Mouse (Mus musculus): ENCODE data around the gene Cdh4. TPM values are rescaled to one million over a fixed set of nuclear protein-coding genes. Genes with fewer than 3 reads are reported as not detected.

The Cdh4 gene
- polyA plus RNA-seq, 1 experiment = not detected

DNA sequence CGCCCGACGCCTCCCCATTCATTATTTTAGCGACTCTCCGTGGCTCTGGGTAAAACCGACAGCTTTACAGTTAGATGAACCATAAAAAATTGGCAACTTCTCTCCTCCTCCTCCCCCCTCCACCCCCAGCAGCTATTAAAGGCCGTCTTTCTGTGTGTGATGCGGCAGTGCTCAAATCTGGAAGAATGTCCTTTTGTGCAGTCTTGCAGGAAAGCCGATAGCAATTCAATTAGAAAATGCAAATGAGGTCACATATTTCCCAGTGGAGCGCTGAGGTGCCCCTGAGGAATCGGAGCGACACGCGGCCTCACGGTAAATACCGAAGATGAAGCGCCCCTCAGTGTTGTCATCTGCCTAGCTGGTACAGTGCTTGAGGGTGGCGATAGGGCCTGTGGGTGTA lies 345.0 kb downstream of the Cdh4 start:
- TF ChIP-seq GATA1 (IDR thresholded peaks at IDR 0.05; ENCODE audit: low read length) = no peak

DNA sequence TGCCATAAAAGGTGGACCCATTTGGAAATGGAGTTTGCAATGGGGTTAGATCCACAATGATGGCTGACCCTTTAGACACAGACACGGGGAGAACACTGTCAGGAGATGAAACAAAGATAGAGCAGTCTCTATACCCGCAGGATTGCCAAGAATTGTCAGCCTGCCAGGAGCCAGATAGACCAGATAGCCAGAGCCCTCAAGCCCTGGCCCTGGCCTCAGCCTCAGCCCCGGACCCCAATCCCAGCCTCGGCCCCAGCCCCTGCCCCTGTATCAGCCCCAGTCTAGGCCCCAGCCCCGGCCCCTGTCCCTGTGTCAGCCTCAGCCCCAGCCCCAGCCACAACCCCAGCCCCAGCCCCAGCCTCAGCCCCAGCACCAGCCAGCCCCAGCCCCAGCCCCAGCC lies 345.6 kb downstream of the Cdh4 start:
- TF ChIP-seq GATA1 (IDR thresholded peaks at IDR 0.05; ENCODE audit: low read length) = no peak

DNA sequence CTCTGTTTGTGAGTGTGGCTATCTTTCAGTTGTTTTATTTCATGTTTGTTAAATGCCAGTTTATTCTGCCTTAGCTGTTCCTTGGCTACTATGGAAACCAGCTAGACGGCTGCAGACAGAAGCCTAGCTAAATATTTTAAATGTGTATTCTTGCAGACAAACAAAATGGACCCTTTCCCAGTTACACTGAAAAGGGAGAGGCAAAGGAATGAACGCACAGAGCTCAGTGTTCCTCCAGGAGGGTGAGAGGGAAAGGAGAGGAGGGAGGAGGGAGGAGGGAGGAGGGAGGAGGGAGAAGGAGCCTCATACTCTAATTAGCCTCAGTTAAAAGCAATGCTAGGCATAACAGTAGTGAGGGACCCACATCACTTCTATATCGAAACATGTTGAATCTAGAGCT lies 348.5 kb downstream of the Cdh4 start:
- TF ChIP-seq GATA1 (IDR thresholded peaks at IDR 0.05; ENCODE audit: low read length) = no peak

DNA sequence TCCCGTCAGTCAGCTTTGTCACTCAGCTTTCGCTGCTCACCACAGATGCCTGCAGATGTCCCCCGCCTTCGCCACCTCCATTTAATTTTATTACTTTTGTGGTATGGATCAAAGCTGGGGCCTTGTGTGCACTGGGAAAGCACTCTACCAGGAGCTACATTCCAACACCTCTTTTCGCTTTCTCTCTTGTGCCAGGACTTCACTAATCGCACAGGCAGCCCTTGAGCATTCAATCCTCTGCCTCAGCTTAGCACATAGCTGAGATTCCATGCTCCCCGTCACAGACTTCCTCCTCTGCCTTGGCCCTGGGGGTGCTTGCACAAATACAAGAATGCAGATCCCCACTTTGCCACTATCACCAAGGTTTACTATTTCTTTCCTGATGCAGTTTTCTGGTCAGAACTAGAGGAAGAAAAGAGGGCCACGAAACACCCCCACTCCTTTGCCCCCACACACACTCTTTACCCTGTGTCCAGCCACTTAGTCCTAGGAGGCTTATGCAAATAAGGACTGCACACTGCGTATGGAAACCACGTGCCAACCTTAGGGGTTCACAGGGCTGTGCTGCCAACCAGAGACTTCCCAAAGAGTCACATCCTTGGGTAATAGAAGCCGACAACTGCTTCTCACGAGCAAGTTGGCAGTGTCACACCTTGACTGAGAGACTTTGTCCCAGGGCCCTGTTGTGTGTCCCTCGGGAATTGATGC lies 350.3 kb downstream of the Cdh4 start:
- TF ChIP-seq GATA1 (IDR thresholded peaks at IDR 0.05; ENCODE audit: low read length) = no peak

- no peak for TF ChIP-seq GATA1 (IDR thresholded peaks at IDR 0.05; ENCODE audit: low read length)
Measured at GRCm38 (mm10) chr2:179794354-179794753, 352.1 kb downstream of the Cdh4 start.

DNA sequence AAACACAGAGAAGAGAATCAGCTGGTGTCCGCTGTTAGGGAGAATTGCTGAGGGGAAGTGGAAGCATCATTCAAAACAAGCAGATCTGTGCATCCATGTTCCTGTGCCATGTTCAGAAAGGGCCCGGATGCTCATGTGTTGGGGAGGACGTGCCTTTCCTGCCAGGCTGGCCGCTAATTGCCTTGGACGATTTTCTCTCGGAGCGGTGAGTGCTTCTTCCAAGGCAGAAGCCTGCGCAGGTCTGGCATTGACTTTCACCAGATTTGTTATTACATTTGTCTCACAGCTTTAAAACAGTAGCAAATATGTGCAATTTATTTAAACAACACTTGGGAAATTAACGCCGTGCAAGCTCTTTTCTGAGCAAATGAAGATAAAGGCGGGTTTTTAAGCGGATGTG lies 353.2 kb downstream of the Cdh4 start:
- no peak for TF ChIP-seq GATA1 (IDR thresholded peaks at IDR 0.05; ENCODE audit: low read length)

- no peak for TF ChIP-seq GATA1 (IDR thresholded peaks at IDR 0.05; ENCODE audit: low read length)
Measured at GRCm38 (mm10) chr2:179799906-179800532, 357.8 kb downstream of the Cdh4 start.

DNA sequence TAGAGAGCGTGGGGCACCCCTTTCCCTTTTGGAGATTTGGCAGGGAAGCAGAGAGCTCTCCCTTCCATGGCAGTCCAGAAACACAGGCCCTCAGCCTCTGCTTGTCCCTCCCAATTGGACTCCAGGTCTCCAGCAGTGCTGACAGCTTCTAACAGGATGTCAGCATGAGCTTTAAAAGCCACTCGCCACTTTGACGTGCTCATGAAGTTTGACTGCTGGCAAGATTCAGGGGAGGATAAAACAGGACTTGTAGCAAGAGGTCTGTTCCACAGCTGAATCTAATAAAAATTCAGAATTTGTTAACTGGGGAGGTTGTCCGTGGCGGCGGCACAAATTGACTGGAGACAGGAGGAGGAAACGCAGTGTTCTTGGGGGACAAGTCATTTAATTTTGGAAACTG lies 358.8 kb downstream of the Cdh4 start:
- TF ChIP-seq GATA1 (IDR thresholded peaks at IDR 0.05; ENCODE audit: low read length) = no peak

- no peak for TF ChIP-seq GATA1 (IDR thresholded peaks at IDR 0.05; ENCODE audit: low read length)
Measured at GRCm38 (mm10) chr2:179802411-179802810, 360.2 kb downstream of the Cdh4 start.

DNA sequence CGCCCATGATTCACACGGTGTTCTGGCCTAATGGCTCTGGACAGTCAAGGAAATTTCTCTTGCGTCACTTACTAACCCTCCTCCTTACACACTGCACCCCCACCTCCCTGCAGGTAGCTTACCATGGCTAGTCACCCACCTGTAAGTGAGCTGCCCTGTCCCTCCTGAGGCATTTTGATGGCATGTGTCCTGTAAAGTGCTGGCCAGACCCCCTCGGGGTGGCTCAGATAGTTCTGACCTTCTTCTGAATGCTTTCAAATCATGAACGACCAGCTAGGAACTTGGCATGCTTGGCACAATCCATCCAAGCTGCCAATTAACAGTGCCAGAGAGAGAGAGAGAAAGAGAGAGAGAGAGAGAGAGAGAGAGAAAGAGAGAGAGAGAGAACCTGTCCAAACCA lies 368.9 kb downstream of the Cdh4 start:
- no peak for TF ChIP-seq GATA1 (IDR thresholded peaks at IDR 0.05; ENCODE audit: low read length)

- TF ChIP-seq GATA1 (IDR thresholded peaks at IDR 0.05; ENCODE audit: low read length) = no peak
Measured at GRCm38 (mm10) chr2:179813035-179813827, 371.0 kb downstream of the Cdh4 start.

DNA sequence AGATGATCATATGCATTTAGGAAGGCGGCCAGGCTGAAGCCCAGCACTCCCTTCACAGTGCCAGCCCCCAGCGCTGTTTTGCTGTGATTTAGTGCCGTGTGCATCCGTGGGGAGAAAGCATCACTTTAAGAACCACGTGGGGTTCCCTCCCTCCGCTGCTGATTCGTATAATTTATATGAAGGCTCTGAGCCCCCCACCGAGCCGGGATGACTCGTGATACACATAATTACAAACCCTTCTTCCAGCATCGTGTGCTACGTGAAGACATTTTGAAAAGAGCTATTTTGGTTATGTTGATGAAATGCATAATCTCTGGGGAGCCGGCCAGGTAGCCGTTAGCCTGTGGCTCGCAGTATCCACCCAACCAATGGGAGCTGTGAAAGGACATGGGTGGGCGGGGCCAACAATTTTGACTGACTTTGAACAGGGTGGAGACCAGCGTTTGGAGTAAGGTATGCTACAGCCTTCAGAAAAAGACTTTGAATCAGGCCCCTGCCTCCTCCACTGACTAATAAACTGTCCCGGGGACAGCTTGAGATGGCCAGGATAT lies 382.6 kb downstream of the Cdh4 start:
- TF ChIP-seq GATA1 (IDR thresholded peaks at IDR 0.05; ENCODE audit: low read length) = no peak

DNA sequence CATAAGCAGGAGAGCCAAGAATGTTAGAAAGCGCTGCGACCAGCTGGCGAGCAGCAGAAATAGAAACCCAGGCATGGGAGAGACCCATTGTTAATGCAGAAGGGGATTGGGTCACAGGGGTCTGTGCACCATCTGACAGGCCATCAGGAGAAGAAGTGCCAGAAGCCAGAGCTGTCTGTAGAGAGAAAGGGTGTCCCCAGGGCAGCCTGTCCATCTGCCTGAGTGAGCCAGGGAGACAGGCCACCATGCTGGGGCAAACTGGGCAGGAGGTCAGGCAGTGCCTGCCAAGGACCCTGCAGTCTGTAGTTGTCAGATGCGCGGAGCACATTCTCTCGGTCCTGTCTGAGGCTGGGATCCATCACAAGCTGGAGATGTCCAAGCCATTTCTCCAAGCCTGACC lies 386.7 kb downstream of the Cdh4 start:
- TF ChIP-seq GATA1 (IDR thresholded peaks at IDR 0.05; ENCODE audit: low read length) = no peak

DNA sequence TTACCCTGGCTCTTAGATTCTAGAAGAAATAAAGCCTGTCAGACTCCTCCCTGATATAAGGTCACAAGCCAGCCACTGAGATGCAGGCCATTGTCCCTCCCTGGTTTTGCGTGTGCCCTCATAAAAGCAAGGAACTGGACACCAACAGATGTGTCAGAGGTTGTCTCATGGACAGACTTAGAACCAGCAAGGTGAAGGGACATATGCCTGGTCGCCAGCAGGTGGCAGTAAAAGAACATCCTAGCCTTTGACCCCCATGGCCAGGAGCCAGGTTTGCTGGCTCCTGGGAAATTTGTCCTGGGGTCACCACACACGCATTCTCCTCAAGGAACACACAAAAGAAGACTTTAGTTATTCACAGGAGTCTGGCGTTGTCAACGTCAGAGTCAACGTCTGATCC lies 387.7 kb downstream of the Cdh4 start:
- TF ChIP-seq GATA1 (IDR thresholded peaks at IDR 0.05; ENCODE audit: low read length) = no peak

- no peak for TF ChIP-seq GATA1 (IDR thresholded peaks at IDR 0.05; ENCODE audit: low read length)
Measured at GRCm38 (mm10) chr2:179834892-179835291, 392.7 kb downstream of the Cdh4 start.

DNA sequence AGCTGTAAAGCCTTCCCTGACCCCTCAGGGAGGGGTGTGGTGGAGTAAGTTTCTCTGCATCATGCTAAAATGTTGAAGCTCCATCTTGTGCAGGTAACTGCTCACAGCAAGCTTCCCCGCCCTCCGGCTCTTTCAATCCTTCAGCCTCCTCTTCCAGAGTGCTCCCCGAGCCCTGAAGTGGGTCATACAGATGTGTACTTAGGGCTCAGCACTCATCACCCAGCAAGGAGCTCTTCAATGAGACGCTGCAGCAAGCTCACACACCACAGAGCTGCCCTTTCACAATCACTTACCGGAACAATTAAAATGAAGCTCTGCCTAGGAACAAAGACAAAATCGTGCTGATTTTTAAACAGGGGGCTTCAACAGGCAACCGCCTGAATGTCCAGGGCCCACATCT lies 393.3 kb downstream of the Cdh4 start:
- no peak for TF ChIP-seq GATA1 (IDR thresholded peaks at IDR 0.05; ENCODE audit: low read length)

Measured in G1E-ER4 (cell line).